28 mouse cellular contexts compared by ENCODE assay signal in the genomic region with DNA sequence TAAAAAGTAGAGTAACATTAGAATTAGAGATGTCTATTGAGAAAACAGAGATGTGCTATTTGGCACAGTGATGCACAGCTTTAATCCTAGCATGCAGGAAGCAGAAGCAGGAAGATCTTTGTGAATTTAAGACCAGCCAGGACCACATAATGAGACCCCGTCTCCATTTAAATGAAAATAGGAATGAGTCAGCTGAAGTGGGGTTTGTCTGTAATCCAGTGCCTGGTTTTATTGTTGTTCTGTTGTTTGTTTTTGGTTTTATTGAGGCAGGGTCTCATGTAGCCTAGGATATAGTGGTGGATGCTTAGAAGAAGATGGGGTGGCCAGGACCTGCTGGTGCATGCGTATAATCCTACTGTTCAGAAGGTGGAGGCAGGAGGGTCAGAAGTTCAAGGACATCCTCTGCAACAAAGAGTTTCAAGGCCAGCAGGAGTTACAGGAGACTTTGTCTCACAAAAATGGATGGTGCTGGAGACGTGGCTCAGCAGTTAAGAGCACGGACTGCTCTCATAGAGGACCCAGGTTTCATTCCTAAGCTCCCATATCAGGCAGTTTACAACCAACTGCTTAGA. TPM values are rescaled to one million over a fixed set of nuclear protein-coding genes. Genes with fewer than 3 reads are reported as not detected.
"Had no signal": no experiment of that assay in that cellular context is flagged by ENCODE, and none has a peak within 500 bp of the region (broad histone marks: within the 10 kb centered on the region; RNA-seq: fewer than 3 reads in every experiment).

No protein-coding gene starts in this region.

- ATAC-seq: hindbrain, embryonic 16.5 days; intestine, embryonic 16.5 days; liver, embryonic 12.5 days had no signal

- H3K27me3 ChIP-seq: heart, embryonic 12.5 days; hindbrain, embryonic 12.5 days; kidney, embryonic 15.5 days; limb, embryonic 13.5 days; limb, embryonic 15.5 days; liver, embryonic 12.5 days had no signal

- DNase-seq: gastrocnemius, adult 2 months; gastrocnemius, postnatal 10 days; gastrocnemius, postnatal 25 days; heart, adult 18-20 months; heart, postnatal 10 days; kidney, adult 11 months; kidney, adult 2 months; kidney, adult 9 months; kidney, postnatal 14 days; kidney, postnatal 36 days; layer of hippocampus, adult 9-11 months; layer of hippocampus, postnatal 36 days; left cerebral cortex, postnatal 4 days; lung, adult 18-20 months had no signal

- H3K4me3 ChIP-seq: gastrocnemius, adult 2 months; heart, embryonic 10.5 days; heart, embryonic 12.5 days; hindbrain, embryonic 12.5 days; kidney, embryonic 15.5 days; limb, embryonic 13.5 days; limb, embryonic 15.5 days; liver, embryonic 12.5 days had no signal

- H3K4me1 ChIP-seq: heart, embryonic 10.5 days; heart, embryonic 12.5 days; hindbrain, embryonic 12.5 days; kidney, embryonic 15.5 days; limb, embryonic 13.5 days; limb, embryonic 15.5 days; liver, embryonic 12.5 days had no signal

- H3K9me3 ChIP-seq: heart, embryonic 10.5 days; heart, embryonic 12.5 days; hindbrain, embryonic 12.5 days; kidney, embryonic 15.5 days; limb, embryonic 13.5 days; limb, embryonic 15.5 days; liver, embryonic 12.5 days had no signal

- H3K27ac ChIP-seq: gastrocnemius, adult 2 months; heart, embryonic 10.5 days; hindbrain, embryonic 12.5 days; hindbrain, embryonic 14.5 days; kidney, embryonic 15.5 days; kidney, postnatal 0 days; limb, embryonic 13.5 days; limb, embryonic 15.5 days; liver, embryonic 12.5 days; liver, embryonic 14.5 days had no signal

RNA-seq across cellular contexts. Expression of a gene that starts 24.9 kb away (rescaled TPM):
- total RNA-seq: gastrocnemius, postnatal 25 days; granulocyte monocyte progenitor cell, adult 5-6 weeks; hematopoietic stem cell, adult 5-6 weeks had no signal
